Mouse (Mus musculus): ENCODE data around the gene Zfp85. TPM values are rescaled to one million over a fixed set of nuclear protein-coding genes. Genes with fewer than 3 reads are reported as not detected.
"Not testable (repeated sequence)": the region's sequence is repeated elsewhere in the genome, so short reads cannot be mapped to it uniquely, and the experiment has no call there.

Gene Zfp85
- polyA plus RNA-seq, 1 experiment from 2014 or later = 7.0 TPM

GRCm38 (mm10) chr13:67743896-67744295 lies 11.1 kb downstream of the Zfp85 start:
- H3K27me3 ChIP-seq (replicated peaks; ENCODE audit: control insufficient read depth, insufficient read depth, low read length) = no peaks in the 10 kb centered on the region
- WGBS = 92% methylated on average over 9 of the region's 9 CpGs
- H3K4me2 ChIP-seq (ENCODE audit: low read length) = no peak overlapping the region
- no peak overlapping the region for H3K27ac ChIP-seq (ENCODE audit: low read depth, low read length)
- no peak overlapping the region for H3K9ac ChIP-seq (ENCODE audit: low read depth, low read length)
- peaks cover 12% of the 10 kb centered on the region for H3K36me3 ChIP-seq (ENCODE audit: control insufficient read depth, insufficient read depth, low read length)
- no peak overlapping the region for H3K4me3 ChIP-seq (ENCODE audit: low read length)
- ATAC-seq = no peak
- no peaks in the 10 kb centered on the region for H3K4me1 ChIP-seq (ENCODE audit: control insufficient read depth, insufficient read depth, low read depth, low read length)
- H3K9me3 ChIP-seq (ENCODE audit: control insufficient read depth, low read length) = peaks cover 2% of the 10 kb centered on the region; the same call in 1 of the 2 replicates

GRCm38 (mm10) chr13:67742941-67743340 lies 12.1 kb downstream of the Zfp85 start:
- H3K9me3 ChIP-seq (ENCODE audit: control insufficient read depth, low read length) = peaks cover 2% of the 10 kb centered on the region; the same call in 1 of the 2 replicates
- WGBS = 96% methylated on average over 3 of the region's 3 CpGs
- H3K27ac ChIP-seq (ENCODE audit: low read depth, low read length) = no peak overlapping the region
- H3K9ac ChIP-seq (ENCODE audit: low read depth, low read length) = no peak overlapping the region
- no peaks in the 10 kb centered on the region for H3K27me3 ChIP-seq (replicated peaks; ENCODE audit: control insufficient read depth, insufficient read depth, low read length)
- H3K4me2 ChIP-seq (ENCODE audit: low read length) = no peak overlapping the region
- no peaks in the 10 kb centered on the region for H3K4me1 ChIP-seq (ENCODE audit: control insufficient read depth, insufficient read depth, low read depth, low read length)
- H3K4me3 ChIP-seq (ENCODE audit: low read length) = no peak overlapping the region
- peaks cover 5% of the 10 kb centered on the region for H3K36me3 ChIP-seq (ENCODE audit: control insufficient read depth, insufficient read depth, low read length)
- ATAC-seq = no peak

GRCm38 (mm10) chr13:67734391-67734790 lies 20.6 kb downstream of the Zfp85 start:
- not testable (repeated sequence) for H3K4me3 ChIP-seq (ENCODE audit: low read length); ATAC-seq; H3K4me2 ChIP-seq (ENCODE audit: low read length); H3K27me3 ChIP-seq (replicated peaks; ENCODE audit: control insufficient read depth, insufficient read depth, low read length); H3K4me1 ChIP-seq (ENCODE audit: control insufficient read depth, insufficient read depth, low read depth, low read length); H3K9ac ChIP-seq (ENCODE audit: low read depth, low read length); H3K27ac ChIP-seq (ENCODE audit: low read depth, low read length); H3K9me3 ChIP-seq (ENCODE audit: control insufficient read depth, low read length); H3K36me3 ChIP-seq (ENCODE audit: control insufficient read depth, insufficient read depth, low read length)
- 96% methylated on average over 9 of the region's 9 CpGs for WGBS

GRCm38 (mm10) chr13:67729441-67729840 lies 25.6 kb downstream of the Zfp85 start:
- 57% methylated on average over 4 of the region's 4 CpGs for WGBS
- H3K9ac ChIP-seq (ENCODE audit: low read depth, low read length) = peak overlapping the region; percentile 79

GRCm38 (mm10) chr13:67728641-67729318 lies 26.2 kb downstream of the Zfp85 start, which contains the start of gene Zfp65:
Zfp65 (minus strand) TSS chr13:67729173.
- ATAC-seq = peak; percentile 88
- 4% methylated on average over 18 of the region's 21 CpGs for WGBS
- Histone ChIP-seq H3K36me3 (ENCODE audit: control insufficient read depth, insufficient read depth, low read length) (no peaks in the 10 kb centered on the region), H3K27me3 (replicated peaks; ENCODE audit: control insufficient read depth, insufficient read depth, low read length) (no peaks in the 10 kb centered on the region), H3K4me3 (ENCODE audit: low read length) (peak within 1 kb of the TSS; percentile 65), H3K4me1 (ENCODE audit: control insufficient read depth, insufficient read depth, low read depth, low read length) (peaks cover 4% of the 10 kb centered on the region), H3K4me2 (ENCODE audit: low read length) (peak within 1 kb of the TSS; percentile 63), H3K9me3 (ENCODE audit: control insufficient read depth, low read length) (no peaks in the 10 kb centered on the region), H3K9ac (ENCODE audit: low read depth, low read length) (peak within 1 kb of the TSS; percentile 79), H3K27ac (ENCODE audit: low read depth, low read length) (peak within 1 kb of the TSS; percentile 26)

More at GRCm38 (mm10) chr13:67729441-67729840, 25.6 kb downstream of the Zfp85 start:
- not testable (repeated sequence) for H3K27me3 ChIP-seq (replicated peaks; ENCODE audit: control insufficient read depth, insufficient read depth, low read length); H3K27ac ChIP-seq (ENCODE audit: low read depth, low read length); H3K4me1 ChIP-seq (ENCODE audit: control insufficient read depth, insufficient read depth, low read depth, low read length); H3K36me3 ChIP-seq (ENCODE audit: control insufficient read depth, insufficient read depth, low read length); H3K9me3 ChIP-seq (ENCODE audit: control insufficient read depth, low read length)
- Histone ChIP-seq H3K4me2 (ENCODE audit: low read length) (peak overlapping the region; percentile 63), H3K4me3 (ENCODE audit: low read length) (peak overlapping the region; percentile 65)
- ATAC-seq = peak; percentile 52

- peak overlapping the region; percentile 65 for H3K4me3 ChIP-seq (ENCODE audit: low read length)
- H3K27me3 ChIP-seq (replicated peaks; ENCODE audit: control insufficient read depth, insufficient read depth, low read length) = no peaks in the 10 kb centered on the region
- H3K9me3 ChIP-seq (ENCODE audit: control insufficient read depth, low read length) = no peaks in the 10 kb centered on the region
- no peak for ATAC-seq
- no peak overlapping the region for H3K27ac ChIP-seq (ENCODE audit: low read depth, low read length)
- WGBS = 89% methylated on average over 1 of the region's 1 CpGs
- no peaks in the 10 kb centered on the region for H3K36me3 ChIP-seq (ENCODE audit: control insufficient read depth, insufficient read depth, low read length)
- H3K4me2 ChIP-seq (ENCODE audit: low read length) = peak overlapping the region; percentile 63
- H3K4me1 ChIP-seq (ENCODE audit: control insufficient read depth, insufficient read depth, low read depth, low read length) = peaks cover 8% of the 10 kb centered on the region
- no peak overlapping the region for H3K9ac ChIP-seq (ENCODE audit: low read depth, low read length)
These were observed 26.9 kb downstream of the Zfp85 start for GRCm38 (mm10) chr13:67728106-67728505.

GRCm38 (mm10) chr13:67725331-67725730 lies 29.7 kb downstream of the Zfp85 start:
- not testable (repeated sequence) for H3K9ac ChIP-seq (ENCODE audit: low read depth, low read length); H3K4me3 ChIP-seq (ENCODE audit: low read length); H3K36me3 ChIP-seq (ENCODE audit: control insufficient read depth, insufficient read depth, low read length); H3K27ac ChIP-seq (ENCODE audit: low read depth, low read length); ATAC-seq; H3K4me2 ChIP-seq (ENCODE audit: low read length); H3K9me3 ChIP-seq (ENCODE audit: control insufficient read depth, low read length); H3K27me3 ChIP-seq (replicated peaks; ENCODE audit: control insufficient read depth, insufficient read depth, low read length)
- peaks cover 11% of the 10 kb centered on the region for H3K4me1 ChIP-seq (ENCODE audit: control insufficient read depth, insufficient read depth, low read depth, low read length)
- 60% methylated on average over 2 of the region's 2 CpGs for WGBS

GRCm38 (mm10) chr13:67723848-67724479 lies 31.1 kb downstream of the Zfp85 start:
- Histone ChIP-seq H3K4me1 (ENCODE audit: control insufficient read depth, insufficient read depth, low read depth, low read length) (peaks cover 11% of the 10 kb centered on the region), H3K4me2 (ENCODE audit: low read length) (peak overlapping the region; percentile 74), H3K9ac (ENCODE audit: low read depth, low read length) (peak overlapping the region; percentile 76), H3K4me3 (ENCODE audit: low read length) (peak overlapping the region; percentile 75), H3K27me3 (replicated peaks; ENCODE audit: control insufficient read depth, insufficient read depth, low read length) (no peaks in the 10 kb centered on the region), H3K36me3 (ENCODE audit: control insufficient read depth, insufficient read depth, low read length) (no peaks in the 10 kb centered on the region), H3K9me3 (ENCODE audit: control insufficient read depth, low read length) (no peaks in the 10 kb centered on the region), H3K27ac (ENCODE audit: low read depth, low read length) (peak overlapping the region; percentile 57)
- WGBS = under 1% methylated on average over 17 of the region's 17 CpGs
- peak; percentile 94 for ATAC-seq

Data from hindbrain, embryonic 16.5 days (tissue).